Mouse (Mus musculus): ENCODE measurements around the gene Pcnx2.

The Pcnx2 gene

DNA sequence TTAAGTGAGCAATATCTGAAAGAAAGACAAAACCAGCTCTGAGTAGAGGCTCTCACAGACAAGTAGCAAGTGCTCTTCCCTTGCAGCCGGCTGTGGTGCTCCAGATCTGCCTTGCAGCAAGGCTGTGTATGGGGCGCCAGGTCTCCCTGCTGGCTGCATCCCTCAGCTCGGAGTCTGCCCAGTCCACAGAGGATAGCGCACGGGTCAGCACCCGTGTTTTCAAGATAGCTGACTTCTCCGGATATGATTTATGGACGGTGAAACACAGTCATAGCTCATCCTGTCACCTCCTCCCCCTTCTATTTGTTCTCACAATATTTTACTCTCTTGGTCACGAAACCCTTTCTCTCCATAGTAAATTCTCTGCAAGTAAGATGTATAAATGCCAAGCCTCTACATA, 79.3 kb downstream of the Pcnx2 start:
- no peak for DNase-seq

DNA sequence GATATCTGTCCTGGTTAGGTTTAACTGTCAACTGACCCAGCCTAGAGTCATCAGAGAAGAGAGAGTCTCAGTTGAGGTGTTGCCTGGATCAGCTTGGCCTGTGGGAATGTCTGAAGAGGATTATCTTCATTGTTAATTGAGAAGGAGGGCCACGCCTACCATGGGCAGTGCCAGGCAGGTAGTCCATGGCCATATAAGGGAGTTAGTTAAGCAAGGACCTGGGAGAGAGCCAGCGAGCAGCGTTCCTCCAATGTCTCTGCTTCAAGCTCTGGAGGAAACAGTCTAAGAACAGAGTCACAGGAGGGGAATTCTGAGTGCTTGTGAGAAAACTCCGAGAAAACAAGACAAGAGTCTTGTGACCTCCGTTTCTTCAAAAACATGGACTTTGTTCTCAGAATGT, 81.4 kb downstream of the Pcnx2 start:
- peak; percentile 37 for DNase-seq

DNA sequence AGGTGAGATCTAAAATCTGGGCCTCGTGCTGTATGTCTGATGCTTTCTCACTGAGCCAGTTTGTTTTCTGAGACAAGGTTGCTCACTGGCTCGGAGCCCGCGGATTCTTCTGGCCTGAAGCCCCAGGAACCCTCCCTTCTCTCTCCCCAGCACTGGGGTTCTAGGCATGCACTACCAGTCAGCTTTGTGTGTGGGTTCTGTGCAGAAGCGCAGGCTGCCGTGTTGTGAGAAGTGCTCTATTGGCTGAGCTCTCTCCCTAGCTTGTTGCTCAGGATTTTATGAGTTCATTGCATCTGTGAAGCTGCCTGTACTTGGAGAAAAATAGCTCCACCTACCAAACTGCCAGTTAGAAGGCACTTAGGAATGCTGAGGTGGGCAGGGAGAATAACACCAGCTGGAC, 89.3 kb downstream of the Pcnx2 start:
- no peak for DNase-seq

DNA sequence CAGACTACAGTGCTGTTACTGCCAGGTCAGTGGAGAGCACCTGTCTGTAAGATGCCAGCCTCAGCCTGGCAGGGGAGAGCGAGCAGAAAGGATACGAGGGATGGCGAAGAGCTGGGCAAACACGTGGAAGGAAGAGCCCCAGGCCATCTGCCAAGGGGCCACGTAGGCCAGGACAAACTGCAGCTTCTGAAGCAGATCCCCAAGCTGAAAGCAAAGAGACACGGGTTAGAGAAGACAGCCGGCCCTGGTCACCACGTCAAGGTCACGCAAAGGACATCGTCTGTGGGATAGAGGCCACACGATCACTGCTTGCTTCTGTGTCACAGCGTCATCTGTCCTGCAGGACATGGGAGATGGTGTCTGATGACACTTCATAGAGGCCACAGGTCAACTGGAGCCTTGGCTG, 90.2 kb downstream of the Pcnx2 start:
- no peak for DNase-seq

DNA sequence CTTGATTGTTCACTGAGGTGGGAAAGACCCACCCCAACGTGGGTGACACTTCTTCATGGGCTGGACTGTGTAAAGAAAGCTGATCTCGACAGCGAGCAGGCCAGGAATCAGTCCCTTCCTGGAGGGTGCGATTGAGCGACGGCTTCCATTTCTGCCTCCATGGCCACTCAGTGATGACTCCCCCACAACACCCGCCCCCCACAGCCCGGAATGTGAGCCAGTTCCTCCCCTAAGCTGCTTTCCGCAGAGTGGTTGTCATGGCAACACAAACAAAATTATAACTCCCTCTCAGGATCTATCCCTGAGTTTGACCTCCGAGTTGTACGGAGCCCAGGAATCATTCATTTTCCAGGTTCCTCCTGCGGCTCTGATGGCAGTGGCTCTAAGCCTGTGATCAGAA, 91.7 kb downstream of the Pcnx2 start:
- DNase-seq: no peak

DNA sequence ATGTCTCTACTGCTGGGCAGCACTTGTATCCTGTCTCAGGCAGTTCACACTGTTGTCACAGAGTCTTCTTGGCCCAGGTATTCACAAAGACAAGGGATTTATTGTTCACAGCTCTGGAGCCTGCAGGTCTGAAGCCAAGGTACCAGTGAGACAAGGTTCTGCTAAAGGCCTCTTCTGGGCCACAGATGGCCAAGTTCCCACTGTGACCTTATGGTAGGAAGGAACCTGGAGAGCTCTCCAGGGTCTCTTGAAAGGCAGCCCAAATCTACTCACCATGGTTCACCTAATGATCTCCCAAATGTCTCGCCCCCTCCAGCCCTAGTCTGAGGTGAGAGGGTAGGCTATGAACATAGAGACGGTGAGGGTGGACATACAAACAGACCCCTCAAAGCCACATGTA, 101.1 kb downstream of the Pcnx2 start:
- DNase-seq: no peak

DNA sequence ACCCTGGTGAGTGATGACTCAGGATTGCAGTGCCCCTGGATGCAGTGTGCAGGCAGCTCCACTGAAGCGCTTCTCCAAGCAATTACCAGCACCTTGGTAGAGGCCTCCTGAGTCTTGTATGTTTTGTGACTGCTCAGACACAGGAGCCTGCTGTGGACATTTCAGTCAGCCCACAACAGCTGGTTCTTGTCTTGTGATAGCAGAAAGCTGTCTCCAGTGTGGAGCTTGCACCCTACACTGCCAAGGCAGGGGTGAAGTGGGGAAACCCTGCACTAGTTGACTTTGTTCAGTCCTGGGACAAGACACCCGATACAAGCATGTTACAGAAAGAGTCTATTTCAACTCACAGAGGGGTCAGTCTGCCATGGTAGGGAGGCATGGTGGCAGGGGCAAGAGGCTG, 102.8 kb downstream of the Pcnx2 start:
- peak; percentile 57 for DNase-seq

DNA sequence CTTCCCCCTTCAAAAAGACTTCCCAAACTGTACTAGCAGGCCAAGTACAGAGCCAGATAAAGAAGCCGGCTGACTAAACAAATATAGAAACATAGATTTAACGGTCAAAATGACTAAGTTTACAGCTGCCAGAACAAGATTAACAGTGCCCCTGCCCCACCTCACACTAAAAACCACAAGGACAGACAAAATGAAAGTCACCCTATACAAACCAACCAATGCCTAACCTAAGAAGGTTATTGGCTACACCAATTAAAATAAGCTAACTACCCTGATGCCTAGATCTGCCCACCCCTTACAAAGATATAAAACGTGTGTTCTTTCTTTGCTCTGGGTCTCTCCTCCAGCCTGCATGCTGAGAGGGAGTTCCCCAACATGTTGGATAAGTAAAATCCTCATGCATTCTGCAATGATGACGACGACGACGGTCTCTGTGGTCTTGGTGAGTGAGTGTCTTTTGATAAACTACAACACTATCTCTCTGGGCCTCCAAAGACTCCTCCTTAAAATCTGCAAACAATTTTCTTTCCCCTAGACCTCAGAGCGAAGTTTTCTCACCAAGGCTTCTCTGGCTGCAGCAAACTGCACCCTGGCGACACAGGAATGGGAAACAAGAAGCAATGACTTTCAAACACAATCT, 105.2 kb downstream of the Pcnx2 start:
- no peak for DNase-seq

DNA sequence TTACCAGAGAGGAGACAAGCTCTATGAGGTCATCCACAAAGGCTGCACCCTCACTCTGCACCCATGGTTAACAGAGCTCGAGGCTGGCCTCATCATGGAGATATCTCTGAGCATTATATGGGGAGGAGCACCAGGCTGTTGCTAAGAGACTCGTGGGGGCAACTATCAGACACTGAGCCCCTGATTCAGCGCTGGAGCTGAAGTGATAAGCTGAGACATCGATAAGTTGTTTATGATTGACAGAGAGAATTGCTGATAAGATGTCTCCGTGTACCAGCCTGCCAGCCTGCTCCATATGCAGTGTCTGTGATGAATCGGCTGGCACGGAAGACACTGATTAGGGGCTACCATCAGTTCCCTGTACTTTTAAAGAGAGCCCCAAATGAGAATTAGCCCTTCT, 111.2 kb downstream of the Pcnx2 start:
- no peak for DNase-seq

DNA sequence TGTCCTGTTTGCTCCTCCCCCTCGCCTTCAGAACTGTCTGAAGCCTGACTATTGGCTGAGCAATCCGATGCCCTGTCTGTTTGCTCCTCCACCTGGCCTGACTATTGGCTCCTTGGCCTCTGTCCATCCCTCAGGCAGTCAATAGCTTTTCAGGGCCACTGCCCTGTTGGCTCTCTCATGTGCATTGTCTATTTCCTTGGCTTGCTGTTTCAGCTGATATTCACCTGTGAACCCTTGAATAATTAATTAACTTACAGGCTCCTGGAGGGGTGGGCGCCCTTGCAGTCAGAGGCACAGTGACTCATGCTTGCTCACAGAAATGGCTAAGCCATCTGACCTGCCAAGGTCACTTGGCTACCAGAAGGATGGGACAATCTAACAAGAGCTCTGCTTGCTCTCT, 116.0 kb downstream of the Pcnx2 start:
- DNase-seq: no peak

DNA sequence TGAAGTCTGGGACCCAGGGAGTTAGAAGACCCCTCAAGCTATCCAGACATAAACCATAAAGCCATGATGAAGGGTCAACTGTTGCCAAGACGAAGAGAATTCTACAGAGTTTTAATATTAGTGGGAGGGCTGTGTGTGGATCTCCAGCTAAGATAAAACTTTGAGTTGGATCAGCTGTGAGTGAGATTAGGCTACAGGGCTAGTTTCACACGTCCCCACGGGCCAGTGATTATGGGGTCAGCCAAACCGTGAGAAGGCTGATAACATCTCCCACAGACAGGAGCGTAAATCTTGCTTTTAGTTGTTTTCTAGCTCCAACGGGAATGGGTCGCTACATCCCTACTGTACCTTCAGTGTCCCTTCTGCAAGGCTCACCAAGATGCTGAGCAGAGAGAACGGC, 118.5 kb downstream of the Pcnx2 start:
- no peak for DNase-seq

DNA sequence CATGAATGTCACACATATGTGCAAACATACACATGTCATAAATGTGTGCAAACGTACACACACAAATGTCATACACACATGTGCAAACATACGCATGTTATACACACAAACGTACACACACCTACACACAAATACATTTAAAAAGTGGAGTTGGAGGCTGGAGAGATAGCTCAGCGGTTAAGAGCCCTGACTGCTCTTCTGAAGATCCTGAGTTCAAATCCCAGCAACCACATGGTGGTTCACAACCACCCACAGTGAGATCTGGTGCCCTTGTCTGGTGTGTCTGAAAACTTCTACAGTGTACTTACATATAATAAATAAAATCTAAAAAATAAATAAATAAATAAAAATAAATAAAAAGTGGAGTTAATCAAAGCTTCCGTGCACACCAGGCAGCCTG, 119.2 kb downstream of the Pcnx2 start:
- DNase-seq: no peak

DNA sequence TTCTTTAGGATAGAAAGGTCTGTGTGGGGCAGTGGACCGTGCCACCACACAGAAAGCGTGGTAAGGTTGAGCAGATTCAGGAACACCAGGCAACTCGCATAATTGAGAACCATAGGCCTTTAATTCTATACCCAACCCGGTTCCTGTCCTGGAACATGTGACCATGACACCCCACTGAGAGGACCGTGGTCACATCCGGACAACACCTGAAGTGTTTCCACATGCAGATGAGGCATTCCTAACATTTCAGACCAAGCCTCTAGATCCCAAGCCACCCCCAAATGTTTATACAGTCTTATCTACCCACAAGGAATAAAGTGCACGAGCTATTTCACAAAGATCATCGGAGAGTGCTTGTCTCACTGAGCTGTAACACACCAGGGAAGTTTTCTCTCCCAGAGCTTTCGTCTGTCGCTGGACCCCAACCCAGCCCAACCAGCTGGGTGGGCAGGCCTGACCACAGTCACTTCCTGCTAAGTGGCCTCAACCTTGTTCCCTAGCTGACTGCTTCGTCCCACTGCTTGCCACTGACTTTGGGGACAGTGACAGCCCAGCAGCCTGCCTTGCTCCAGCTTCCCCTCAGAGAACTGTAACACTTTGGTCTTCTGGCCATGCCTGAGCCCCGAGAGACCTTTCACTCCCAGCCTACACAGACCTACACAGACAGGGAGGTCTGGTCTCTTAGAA, 120.5 kb downstream of the Pcnx2 start:
- peak; percentile 26 for DNase-seq

DNA sequence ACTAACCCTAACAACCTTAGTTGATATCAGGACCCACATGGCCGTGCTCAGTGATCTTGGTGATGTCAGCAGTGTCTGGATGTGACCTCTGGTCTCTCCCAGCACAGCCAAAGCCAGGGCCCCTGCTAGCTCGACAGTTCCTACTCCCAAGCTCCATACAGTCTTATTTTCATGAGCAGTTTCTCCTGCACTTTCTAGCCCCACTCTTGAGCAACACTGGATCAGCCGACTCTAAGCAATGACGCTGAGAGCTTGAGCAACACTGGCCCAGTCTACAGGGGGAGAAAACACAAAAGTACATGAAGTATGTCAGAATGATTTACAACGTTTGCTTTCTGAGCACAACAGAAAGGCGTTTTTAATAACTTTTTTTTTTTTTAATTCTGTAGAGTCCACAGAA, 121.3 kb downstream of the Pcnx2 start:
- peak; percentile 74 for DNase-seq

DNA sequence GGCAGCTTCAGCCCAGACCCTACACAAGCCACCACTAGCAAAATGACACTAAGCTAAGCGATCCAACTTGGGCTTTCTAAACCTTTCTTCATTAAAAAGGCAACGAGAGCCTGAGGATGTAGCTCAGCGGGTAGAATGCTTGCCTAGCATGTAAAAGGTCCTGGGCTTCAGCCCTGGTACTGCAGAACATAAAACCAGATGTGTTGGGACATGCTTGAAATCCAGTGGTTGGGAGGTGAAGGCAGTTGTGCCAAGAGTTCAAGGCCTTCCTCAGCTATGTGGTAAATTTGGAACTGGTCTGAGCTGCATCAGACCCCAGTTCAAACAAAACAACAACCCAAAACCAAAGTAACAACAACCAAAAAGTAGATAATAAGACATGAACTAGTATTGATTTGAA, 121.8 kb downstream of the Pcnx2 start:
- DNase-seq: no peak

DNA sequence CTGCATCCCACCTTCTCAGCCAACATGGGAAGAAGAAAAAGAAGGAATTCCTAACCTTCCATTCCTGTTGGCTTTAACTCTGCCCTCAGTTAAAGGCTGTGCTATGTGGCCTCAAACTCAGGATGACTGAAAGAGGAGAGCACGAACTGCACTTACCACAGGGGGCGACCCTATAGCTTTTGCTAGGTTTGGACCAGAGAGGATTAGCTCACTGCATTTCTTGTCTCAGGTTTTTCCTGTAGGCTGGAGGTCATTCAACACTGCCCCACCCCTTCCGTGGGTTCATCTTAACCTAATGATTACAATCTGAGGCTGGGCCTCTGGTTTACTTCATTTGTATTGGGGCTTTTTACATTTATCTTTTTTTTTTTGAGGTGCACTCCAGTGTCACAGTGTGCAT, 123.1 kb downstream of the Pcnx2 start:
- no peak for DNase-seq

DNA sequence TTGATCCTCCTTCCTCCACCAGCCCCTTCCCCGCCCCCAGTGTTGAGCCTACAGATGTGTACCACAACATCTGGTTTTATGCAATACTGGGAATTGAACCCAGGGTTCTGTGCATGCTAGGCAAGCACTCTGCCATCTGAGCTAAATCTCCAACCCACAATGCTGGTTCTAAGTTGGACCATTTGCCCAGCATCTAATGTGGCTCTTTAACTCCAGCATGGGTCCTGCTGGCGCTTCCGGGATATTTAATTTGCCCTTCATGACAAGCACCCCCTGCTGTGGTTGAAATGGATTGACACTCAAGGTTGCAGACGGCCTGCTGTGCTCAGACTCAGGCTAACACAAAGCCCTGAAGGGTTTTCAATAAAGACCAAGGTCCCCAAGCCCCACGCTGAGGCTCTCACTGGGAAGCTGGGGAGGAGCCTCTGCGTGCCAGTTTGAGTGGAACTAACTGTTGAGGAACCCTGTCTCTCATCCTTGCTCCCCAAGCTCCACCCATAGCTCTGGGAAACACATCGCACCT, 124.8 kb downstream of the Pcnx2 start:
- no peak for DNase-seq

DNA sequence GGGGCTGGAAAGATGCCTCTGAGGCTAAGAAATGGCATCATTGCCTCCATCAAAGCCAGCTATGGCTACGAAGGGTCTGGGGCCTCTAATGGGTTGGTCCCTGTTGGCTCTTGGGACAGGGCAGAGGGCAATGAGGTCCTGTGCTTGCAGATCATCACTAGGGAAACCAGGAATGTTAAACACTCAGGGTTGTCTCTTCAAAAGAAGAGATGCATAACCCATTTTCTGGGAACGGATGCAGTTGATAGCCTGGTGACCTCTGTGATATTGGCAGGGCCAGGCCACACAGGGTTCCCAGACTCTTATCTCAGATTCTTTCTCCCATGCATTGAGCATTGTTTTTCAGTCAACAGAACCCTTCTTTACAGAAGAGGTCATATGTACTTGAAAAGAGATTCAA, 125.8 kb downstream of the Pcnx2 start:
- no peak for DNase-seq

DNA sequence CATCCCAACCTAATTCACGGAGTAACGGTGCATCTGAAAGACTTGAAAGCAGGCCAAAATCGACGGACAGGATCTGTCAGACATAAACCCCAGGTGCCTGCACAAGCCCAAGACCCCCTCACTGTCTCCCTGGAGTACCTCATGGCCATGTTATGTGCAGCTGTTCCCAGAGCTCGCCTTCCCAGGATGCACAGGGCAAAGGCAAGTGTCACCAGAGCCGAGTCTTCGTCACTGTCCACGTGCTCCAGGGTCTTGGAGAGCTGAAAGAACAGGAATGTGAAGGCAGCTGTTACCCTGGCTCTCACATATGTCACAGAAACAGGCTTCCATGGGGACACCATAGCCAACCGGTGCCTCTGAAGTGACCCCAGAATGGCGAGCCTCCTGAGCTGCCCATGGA, 130.0 kb downstream of the Pcnx2 start:
- DNase-seq: no peak

DNA sequence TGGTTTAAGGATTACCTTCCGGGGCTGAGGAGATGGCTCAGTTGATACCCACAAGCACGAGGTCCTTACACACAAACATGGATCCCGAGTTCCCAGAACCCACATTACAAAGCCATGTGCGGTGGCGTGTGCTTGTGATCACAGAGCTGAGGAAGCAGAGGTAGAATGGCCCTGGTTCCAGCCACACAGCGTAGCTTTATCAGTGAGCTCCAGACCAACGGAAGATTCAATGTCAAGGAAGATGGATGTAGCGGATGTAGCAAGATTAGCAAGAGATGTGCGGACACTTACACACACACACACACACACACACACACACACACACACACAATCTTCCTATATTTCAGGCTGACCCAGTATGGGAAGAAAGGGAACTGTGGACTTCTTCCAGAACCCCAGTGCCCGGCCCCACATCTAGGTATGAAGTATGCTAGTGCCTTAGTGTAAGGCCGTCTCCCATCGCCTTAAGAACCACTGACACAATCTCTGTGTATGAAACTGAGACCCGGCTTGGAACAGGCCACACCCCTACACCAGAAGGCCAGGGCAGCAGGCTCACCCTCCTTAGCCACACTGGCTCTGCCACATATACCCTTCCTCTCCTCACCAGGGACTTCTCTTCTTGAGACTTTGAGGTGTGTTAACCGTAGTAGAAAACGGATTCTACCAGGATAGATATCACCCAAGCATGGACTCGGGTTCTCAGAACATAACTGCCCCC, 134.9 kb downstream of the Pcnx2 start:
- no peak for DNase-seq

DNA sequence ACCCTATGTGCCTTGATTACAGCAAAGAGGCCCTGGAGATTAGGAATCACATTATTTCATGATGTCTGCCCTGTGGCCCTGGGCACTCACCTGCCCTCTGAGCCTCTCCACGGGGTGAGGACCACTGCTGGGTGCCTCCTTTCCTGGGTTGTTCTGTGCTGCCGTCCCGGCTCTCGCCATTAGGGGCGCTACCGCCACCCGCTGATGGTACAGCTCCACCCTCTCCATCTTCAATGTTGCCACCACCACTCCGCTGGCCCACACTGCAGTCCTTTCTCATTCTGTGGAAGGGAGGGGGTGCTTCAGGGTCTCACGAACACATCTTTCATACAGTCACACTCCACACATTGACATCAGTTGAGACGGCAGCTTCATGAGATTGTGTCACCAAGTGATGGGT, 139.1 kb downstream of the Pcnx2 start:
- peak; percentile 57 for DNase-seq

DNA sequence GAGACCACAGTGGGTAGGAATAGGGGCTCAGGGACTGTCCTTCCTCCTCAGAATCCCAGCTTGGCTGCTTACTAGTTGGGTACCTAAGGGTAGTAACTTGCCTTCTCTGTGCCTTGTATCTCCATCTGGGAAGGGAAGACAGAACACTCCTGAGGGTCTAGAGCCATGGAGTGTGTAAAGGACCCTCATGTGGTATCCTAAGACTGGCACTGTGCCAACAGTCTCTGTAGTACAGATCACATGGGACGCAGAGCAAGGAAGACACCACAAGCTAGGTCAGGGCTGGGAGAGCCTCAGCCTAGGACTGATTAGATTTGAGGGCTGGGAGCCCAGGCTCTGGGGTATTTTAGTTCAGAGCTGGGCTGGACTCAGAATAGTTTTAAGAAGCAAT, 141.0 kb downstream of the Pcnx2 start:
- DNase-seq: no peak

DNA sequence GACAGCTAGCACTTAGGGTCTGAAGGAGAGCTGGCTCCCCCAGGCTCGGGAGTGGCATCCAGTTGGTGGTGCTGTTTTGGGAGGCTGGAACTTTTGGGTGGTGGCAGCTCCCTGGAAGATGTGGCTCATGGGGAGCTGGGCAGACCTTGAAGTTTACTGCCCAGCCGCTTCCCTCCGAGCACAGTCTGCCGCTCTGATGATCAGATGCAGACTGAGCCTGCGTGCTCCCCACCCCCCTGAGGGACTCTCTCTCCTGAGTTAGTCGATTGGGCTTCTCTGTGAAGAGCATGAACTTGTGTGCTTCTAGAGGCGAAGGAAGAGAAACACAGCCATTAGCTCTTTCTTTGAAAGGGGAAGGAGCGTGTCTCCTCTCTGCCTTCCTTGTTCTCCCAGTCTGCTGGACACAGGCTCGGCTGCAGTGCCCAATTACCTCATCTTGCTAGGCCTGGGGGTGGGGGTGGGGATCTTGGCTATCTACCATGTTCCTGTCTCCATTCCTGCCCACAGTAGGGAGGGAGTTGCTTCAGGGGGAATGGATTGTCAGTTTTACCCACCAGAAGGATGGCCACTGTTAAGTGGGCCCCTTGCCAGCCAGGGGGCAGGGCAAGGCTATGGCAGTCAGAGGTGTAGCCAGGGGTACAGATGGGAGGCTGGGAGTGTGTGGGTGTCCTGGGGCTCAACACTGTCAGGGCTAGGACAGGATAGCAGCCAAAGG, 141.6 kb downstream of the Pcnx2 start:
- no peak for DNase-seq

DNA sequence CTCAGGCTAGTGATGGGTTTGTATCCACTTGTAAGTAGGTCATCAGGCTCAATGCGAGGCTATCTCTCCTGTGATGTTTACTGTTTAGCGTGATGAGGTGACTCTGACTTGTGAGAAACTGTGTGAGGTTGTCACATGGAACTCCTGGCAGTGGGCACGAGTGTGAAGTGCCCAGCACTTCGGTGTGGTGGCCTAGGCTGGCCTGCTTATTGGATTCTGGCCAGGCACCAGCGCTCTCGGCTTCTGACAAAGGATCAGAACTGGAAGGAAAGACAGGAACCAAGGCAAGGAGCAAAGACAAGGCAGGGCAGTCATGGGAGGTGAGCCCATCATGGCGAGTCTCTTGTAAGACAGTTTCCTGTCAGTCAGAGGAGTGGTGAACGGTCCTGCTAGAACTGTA, 142.2 kb downstream of the Pcnx2 start:
- no peak for DNase-seq

Measured in lung, postnatal 36 days (tissue).